Mouse (Mus musculus) spleen, embryonic (tissue): ENCODE results near the gene Gm45717.

Experiments used
- CTCF ChIA-PET: fragments of 350-600 bp; sonication (Branson Sonifier 250); formaldehyde crosslinking; loops from one replicate; lab custom pipeline; 2022; lab: Charles Lee

Gm45717 gene

GRCm38 (mm10) chr7:140955758-140956555 lies at the start of gene Gm45717, which contains the start of gene Ifitm2:
Gene Gm45717 (minus strand): TSS chr7:140955937.
Gene Ifitm2 (minus strand): TSS chr7:140955987.
- CTCF ChIA-PET = no interaction called here

- CTCF ChIA-PET = no interaction called here
These were observed 47.7 kb upstream of the Gm45717 start for GRCm38 (mm10) chr7:141003248-141004010.

- CTCF ChIA-PET = no interaction called here
These were observed 45.4 kb upstream of the Gm45717 start for GRCm38 (mm10) chr7:141000881-141001708.

GRCm38 (mm10) chr7:140998853-140999700 lies 43.3 kb upstream of the Gm45717 start:
- CTCF ChIA-PET = no interaction called here

GRCm38 (mm10) chr7:140997817-140998216 lies 42.1 kb upstream of the Gm45717 start:
- CTCF ChIA-PET = interaction anchor here (0.6 to 0.7 kb wide), 3 partner anchors 25 to 50 kb away, joined by 4 to 12 read pairs (median 7); no protein-coding TSS in a partner anchor

GRCm38 (mm10) chr7:140991117-140991689 lies 35.5 kb upstream of the Gm45717 start:
- CTCF ChIA-PET = no interaction called here

- CTCF ChIA-PET = no interaction called here
These were observed 34.9 kb upstream of the Gm45717 start for GRCm38 (mm10) chr7:140990622-140991021.

GRCm38 (mm10) chr7:140990185-140990584 lies 34.4 kb upstream of the Gm45717 start:
- CTCF ChIA-PET = no interaction called here

- CTCF ChIA-PET = no interaction called here
These were observed 33.3 kb upstream of the Gm45717 start for GRCm38 (mm10) chr7:140989022-140989421.

- CTCF ChIA-PET = no interaction called here
These were observed 31.7 kb upstream of the Gm45717 start for GRCm38 (mm10) chr7:140987182-140988138.

GRCm38 (mm10) chr7:140982971-140983370 lies 27.2 kb upstream of the Gm45717 start:
- CTCF ChIA-PET = no interaction called here

- CTCF ChIA-PET = interaction anchor here (0.5 kb wide), 1 partner anchor 40 kb away, joined by 3 read pairs; the partner anchor contains the start of gene Pgghg
These were observed 26.0 kb upstream of the Gm45717 start for GRCm38 (mm10) chr7:140981704-140982103.

GRCm38 (mm10) chr7:140976720-140977119 lies 21.0 kb upstream of the Gm45717 start:
- CTCF ChIA-PET = interaction anchor here (0.6 kb wide), 1 partner anchor 19 kb away, joined by 4 read pairs; no protein-coding TSS in a partner anchor

- CTCF ChIA-PET = no interaction called here
These were observed 19.7 kb upstream of the Gm45717 start for GRCm38 (mm10) chr7:140975465-140975864.

- CTCF ChIA-PET = no interaction called here
These were observed 19.2 kb upstream of the Gm45717 start for GRCm38 (mm10) chr7:140974940-140975339.

GRCm38 (mm10) chr7:140973396-140974165 lies 17.8 kb upstream of the Gm45717 start:
- CTCF ChIA-PET = interaction anchor here (0.6 kb wide), 1 partner anchor 24 kb away, joined by 4 read pairs; no protein-coding TSS in a partner anchor

GRCm38 (mm10) chr7:140971479-140972171 lies 15.9 kb upstream of the Gm45717 start:
- CTCF ChIA-PET = no interaction called here
